Mouse (Mus musculus) erythroblast, embryonic 14.5 days (primary cell): ENCODE data around the gene Cldn14.

ENCODE experiments used
- GATA1 ChIP-seq: IDR thresholded peaks from 2 replicates; pipeline ENCODE4 v1.6.1; 2012; ENCODE audit warnings: low read length, inconsistent platforms, mixed read lengths
- TAL1 ChIP-seq: IDR thresholded peaks from 3 replicates; pipeline ENCODE4 v1.6.1; 2012; ENCODE audit warnings: low read length, inconsistent platforms, mixed read lengths

DNA sequence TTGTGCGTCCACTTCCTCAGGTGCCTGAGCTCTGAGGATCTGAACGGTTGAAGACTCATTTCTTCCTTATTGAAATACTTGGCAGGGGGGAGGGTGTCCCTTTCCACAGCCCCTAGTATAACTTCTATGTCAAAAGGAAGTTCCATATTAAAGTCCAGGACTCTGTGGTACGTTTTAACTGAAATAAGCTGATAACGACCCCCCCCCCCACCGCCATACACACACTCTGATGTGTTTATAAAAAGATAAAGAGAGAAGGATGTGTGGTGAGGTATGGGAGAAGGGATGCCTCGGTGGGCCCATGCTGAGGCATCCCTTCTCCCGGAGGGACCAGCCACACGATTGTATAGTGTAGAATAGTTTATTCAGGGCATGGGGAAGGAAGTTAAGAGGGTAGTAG lies 34.4 kb downstream of the Cldn14 start:
- TF ChIP-seq TAL1 (no peak), GATA1 (no peak)
